In the genomic region with DNA sequence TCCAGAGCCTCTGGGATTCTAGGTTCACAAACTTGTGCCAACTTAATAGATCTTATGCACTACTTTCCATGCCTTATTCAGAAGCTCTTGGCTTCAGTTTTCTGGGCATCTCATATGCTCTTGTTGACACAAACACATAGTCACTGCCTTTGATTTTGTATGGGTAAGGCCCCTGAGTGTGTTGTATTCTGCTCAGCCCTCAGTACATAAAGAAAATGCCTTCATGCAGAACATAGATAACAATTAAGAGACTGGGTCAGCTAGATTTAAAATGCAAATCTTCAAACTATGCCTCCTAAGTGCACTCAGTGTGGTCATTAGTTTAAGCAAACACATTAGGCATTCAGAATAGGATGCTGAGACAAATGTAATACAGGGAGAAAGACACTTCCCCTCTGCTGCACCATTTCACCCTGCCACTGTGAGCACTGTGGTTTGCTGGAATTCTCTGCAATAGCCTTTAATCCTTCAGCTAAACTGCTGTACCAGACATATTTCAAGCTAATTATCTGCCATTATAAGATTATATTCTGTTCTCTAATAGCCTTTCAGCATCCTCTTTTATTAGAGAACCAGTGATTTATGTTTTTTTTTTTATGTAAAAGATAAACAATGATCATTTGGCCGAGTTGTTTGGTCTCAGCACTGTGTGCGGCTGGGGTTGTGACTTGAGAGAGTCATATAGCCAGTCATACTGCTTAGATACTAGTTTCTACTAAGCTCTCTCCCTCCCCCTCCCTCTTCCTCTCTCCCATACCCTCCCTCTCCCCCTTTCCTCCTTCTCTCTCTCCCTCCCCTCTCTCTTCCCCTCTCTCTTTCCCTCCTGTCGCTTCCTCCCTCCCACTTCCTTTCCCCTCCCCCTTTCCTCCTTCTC, we compare ENCODE assay signal across 18 mouse cellular contexts.
DNase-seq lines count a peak whose midpoint lies in the region; ATAC-seq and TF ChIP-seq lines count a peak whose summit lies in the region.
"Had no signal": no experiment of that assay in that cellular context is flagged by ENCODE, and none has a peak within 500 bp of the region (broad histone marks: within the 10 kb centered on the region; RNA-seq: fewer than 3 reads in every experiment).

No protein-coding gene starts in this region.

- no peak overlapping the region for H3K27ac ChIP-seq in forebrain, postnatal 0 days (ENCODE audit: low read depth, low read length)
- H3K27ac ChIP-seq in forebrain, embryonic 12.5 days = no peak overlapping the region
- no peak overlapping the region for H3K27ac ChIP-seq in midbrain, embryonic 11.5 days (ENCODE audit: low read depth, low read length)
- no peak overlapping the region for H3K27ac ChIP-seq in midbrain, embryonic 10.5 days (replicated peaks)
- H3K27ac ChIP-seq in midbrain, embryonic 12.5 days (replicated peaks) = no peak overlapping the region
- H3K27ac ChIP-seq in liver, embryonic 11.5 days (ENCODE audit: low read depth, low read length) = no peak overlapping the region
- H3K27ac ChIP-seq in thymus, adult 2 months (ENCODE audit: control insufficient read depth, insufficient read depth, low read length) = no peak overlapping the region
- H3K27ac ChIP-seq: embryonic facial prominence, embryonic 15.5 days; heart, embryonic 13.5 days; liver, embryonic 14.5 days; stomach, embryonic 15.5 days had no signal

- no peak for ATAC-seq in forebrain, postnatal 0 days
- ATAC-seq in forebrain, embryonic 12.5 days (ENCODE audit: low FRiP score) = no peak
- peak; percentile 65 for ATAC-seq in midbrain, embryonic 11.5 days (ENCODE audit: low FRiP score)
- peak; percentile 61 for ATAC-seq in midbrain, embryonic 12.5 days (ENCODE audit: low FRiP score, low read depth)
- no peak for ATAC-seq in liver, embryonic 11.5 days (replicated peaks; ENCODE audit: low FRiP score)

- TF ChIP-seq POLR2A in thymus, adult 2 months (IDR thresholded peaks at IDR 0.05; ENCODE audit: control insufficient read depth, extremely low read depth, insufficient read depth, low read length, poor library complexity) = no peak

- no peaks in the 10 kb centered on the region for H3K9me3 ChIP-seq in forebrain, postnatal 0 days (ENCODE audit: low read length)
- H3K9me3 ChIP-seq in forebrain, embryonic 12.5 days = no peaks in the 10 kb centered on the region
- H3K9me3 ChIP-seq in midbrain, embryonic 11.5 days (ENCODE audit: control insufficient read depth, low read length) = no peaks in the 10 kb centered on the region
- H3K9me3 ChIP-seq in midbrain, embryonic 10.5 days (replicated peaks) = no peaks in the 10 kb centered on the region
- no peaks in the 10 kb centered on the region for H3K9me3 ChIP-seq in midbrain, embryonic 12.5 days
- no peaks in the 10 kb centered on the region for H3K9me3 ChIP-seq in liver, embryonic 11.5 days (ENCODE audit: control insufficient read depth, low read length)
- H3K9me3 ChIP-seq: embryonic facial prominence, embryonic 15.5 days; heart, embryonic 13.5 days; stomach, embryonic 15.5 days had no signal

- peak; percentile 40 for TF ChIP-seq CTCF in forebrain, postnatal 0 days (IDR thresholded peaks at IDR 0.05; ENCODE audit: low read depth)
- TF ChIP-seq CTCF in thymus, adult 2 months (IDR thresholded peaks at IDR 0.05; ENCODE audit: borderline replicate concordance, control insufficient read depth, extremely low read depth, insufficient read depth, low read length, poor library complexity) = no peak

- WGBS in forebrain, postnatal 0 days = 33% methylated on average over 3 of the region's 3 CpGs
- WGBS in forebrain, embryonic 12.5 days = 59% methylated on average over 3 of the region's 3 CpGs
- WGBS in midbrain, embryonic 11.5 days = 54% methylated on average over 3 of the region's 3 CpGs
- WGBS in midbrain, embryonic 10.5 days = 68% methylated on average over 3 of the region's 3 CpGs
- WGBS in midbrain, embryonic 12.5 days = 52% methylated on average over 3 of the region's 3 CpGs
- WGBS in liver, embryonic 11.5 days = 49% methylated on average over 3 of the region's 3 CpGs
- 65% methylated on average over 3 of the region's 3 CpGs for WGBS in thymus, adult 2 months

- H3K4me2 ChIP-seq in forebrain, postnatal 0 days (ENCODE audit: low read depth) = no peak overlapping the region
- no peak overlapping the region for H3K4me2 ChIP-seq in forebrain, embryonic 12.5 days
- no peak overlapping the region for H3K4me2 ChIP-seq in midbrain, embryonic 11.5 days
- H3K4me2 ChIP-seq in midbrain, embryonic 12.5 days (replicated peaks) = no peak overlapping the region
- H3K4me2 ChIP-seq in liver, embryonic 11.5 days = no peak overlapping the region
- H3K4me2 ChIP-seq: embryonic facial prominence, embryonic 15.5 days; heart, embryonic 13.5 days; stomach, embryonic 15.5 days had no signal

- no peaks in the 10 kb centered on the region for H3K27me3 ChIP-seq in forebrain, postnatal 0 days (ENCODE audit: insufficient read depth, low read length)
- no peaks in the 10 kb centered on the region for H3K27me3 ChIP-seq in forebrain, embryonic 12.5 days
- H3K27me3 ChIP-seq in midbrain, embryonic 11.5 days (ENCODE audit: control insufficient read depth, insufficient read depth, low read length) = no peaks in the 10 kb centered on the region
- no peaks in the 10 kb centered on the region for H3K27me3 ChIP-seq in midbrain, embryonic 10.5 days (ENCODE audit: low read depth, poor library complexity, severe bottlenecking)
- H3K27me3 ChIP-seq in midbrain, embryonic 12.5 days = 0 out of 2 replicates have a peak, but pooled peaks cover 8% of the 10 kb centered on the region
- no peaks in the 10 kb centered on the region for H3K27me3 ChIP-seq in liver, embryonic 11.5 days (replicated peaks; ENCODE audit: control insufficient read depth, insufficient read depth, low read length)
- no peaks in the 10 kb centered on the region for H3K27me3 ChIP-seq in thymus, adult 2 months (ENCODE audit: control insufficient read depth, insufficient read depth, low read length)
- H3K27me3 ChIP-seq: embryonic facial prominence, embryonic 15.5 days; heart, embryonic 13.5 days; stomach, embryonic 15.5 days had no signal

- peaks cover 4% of the 10 kb centered on the region; the same call in 1 of the 2 replicates for H3K4me1 ChIP-seq in forebrain, postnatal 0 days (ENCODE audit: insufficient read depth)
- H3K4me1 ChIP-seq in forebrain, embryonic 12.5 days = peaks cover 6% of the 10 kb centered on the region; the same call in 1 of the 2 replicates
- peaks cover 3% of the 10 kb centered on the region; the same call in 1 of the 2 replicates for H3K4me1 ChIP-seq in midbrain, embryonic 11.5 days (ENCODE audit: control insufficient read depth, insufficient read depth, low read length)
- peaks cover 30% of the 10 kb centered on the region for H3K4me1 ChIP-seq in midbrain, embryonic 10.5 days
- H3K4me1 ChIP-seq in midbrain, embryonic 12.5 days = 0 out of 2 replicates have a peak, but pooled peaks cover 4% of the 10 kb centered on the region
- H3K4me1 ChIP-seq in liver, embryonic 11.5 days (replicated peaks; ENCODE audit: control insufficient read depth, insufficient read depth, low read length) = no peaks in the 10 kb centered on the region
- H3K4me1 ChIP-seq in thymus, adult 2 months (replicated peaks; ENCODE audit: control insufficient read depth, insufficient read depth, low read length) = no peaks in the 10 kb centered on the region
- H3K4me1 ChIP-seq: embryonic facial prominence, embryonic 15.5 days; stomach, embryonic 15.5 days had no signal

- DNase-seq in forebrain, postnatal 0 days = no peak
- DNase-seq in midbrain, embryonic 11.5 days (ENCODE audit: low spot score, missing footprints) = no peak
- no peak for DNase-seq in midbrain, embryonic 10.5 days (ENCODE audit: low spot score)
- no peak for DNase-seq in liver, embryonic 11.5 days (ENCODE audit: low spot score)
- no peak for DNase-seq in thymus, adult 2 months
- DNase-seq: adrenal gland, postnatal 10 days; B cell, adult 2 months; cerebellum, postnatal 25 days; gastrocnemius, postnatal 36 days; kidney, postnatal 25 days; layer of hippocampus, postnatal 36 days; left cerebral cortex, postnatal 4 days had no signal

- no peak overlapping the region for H3K9ac ChIP-seq in forebrain, postnatal 0 days
- no peak overlapping the region for H3K9ac ChIP-seq in forebrain, embryonic 12.5 days
- no peak overlapping the region for H3K9ac ChIP-seq in midbrain, embryonic 11.5 days (ENCODE audit: low read length)
- no peak overlapping the region for H3K9ac ChIP-seq in midbrain, embryonic 12.5 days (replicated peaks)
- H3K9ac ChIP-seq in liver, embryonic 11.5 days (ENCODE audit: low read depth, low read length) = no peak overlapping the region
- H3K9ac ChIP-seq: embryonic facial prominence, embryonic 15.5 days; heart, embryonic 13.5 days; liver, embryonic 14.5 days; stomach, embryonic 15.5 days had no signal

- H3K36me3 ChIP-seq in forebrain, postnatal 0 days (ENCODE audit: insufficient read depth) = no peaks in the 10 kb centered on the region
- H3K36me3 ChIP-seq in forebrain, embryonic 12.5 days (replicated peaks) = no peaks in the 10 kb centered on the region
- H3K36me3 ChIP-seq in midbrain, embryonic 11.5 days (ENCODE audit: control insufficient read depth, insufficient read depth, low read length) = no peaks in the 10 kb centered on the region
- H3K36me3 ChIP-seq in midbrain, embryonic 10.5 days = no peaks in the 10 kb centered on the region
- H3K36me3 ChIP-seq in midbrain, embryonic 12.5 days = no peaks in the 10 kb centered on the region
- no peaks in the 10 kb centered on the region for H3K36me3 ChIP-seq in liver, embryonic 11.5 days (ENCODE audit: control insufficient read depth, insufficient read depth, low read length)
- no peaks in the 10 kb centered on the region for H3K36me3 ChIP-seq in thymus, adult 2 months (ENCODE audit: control insufficient read depth, insufficient read depth, low read length)
- H3K36me3 ChIP-seq: embryonic facial prominence, embryonic 15.5 days; heart, embryonic 13.5 days; stomach, embryonic 15.5 days had no signal

- no peak overlapping the region for H3K4me3 ChIP-seq in forebrain, postnatal 0 days (ENCODE audit: low read depth, low read length)
- H3K4me3 ChIP-seq in forebrain, embryonic 12.5 days (replicated peaks) = no peak overlapping the region
- no peak overlapping the region for H3K4me3 ChIP-seq in midbrain, embryonic 11.5 days (ENCODE audit: low read depth, low read length)
- H3K4me3 ChIP-seq in midbrain, embryonic 10.5 days = no peak overlapping the region
- no peak overlapping the region for H3K4me3 ChIP-seq in midbrain, embryonic 12.5 days
- no peak overlapping the region for H3K4me3 ChIP-seq in liver, embryonic 11.5 days (ENCODE audit: low read depth, low read length)
- no peak overlapping the region for H3K4me3 ChIP-seq in thymus, adult 2 months (ENCODE audit: control insufficient read depth, insufficient read depth, low read length)
- H3K4me3 ChIP-seq: embryonic facial prominence, embryonic 15.5 days; heart, embryonic 13.5 days; stomach, embryonic 15.5 days had no signal

Comparison
In these comparisons a context has a peak if more than half of its experiments do, and no peak if none do; other contexts are left out.
1. ATAC-seq: peak in midbrain, embryonic 11.5 days (single experiment) and midbrain, embryonic 12.5 days (single experiment); none in forebrain, postnatal 0 days (single experiment), forebrain, embryonic 12.5 days (single experiment) and liver, embryonic 11.5 days (single experiment).